Mouse (Mus musculus) CH12.LX (cell line): Measurements from ENCODE around the gene Trp63. TPM values are rescaled to one million over a fixed set of nuclear protein-coding genes. Genes with fewer than 3 reads are reported as not detected.

Experiments
- DNase-seq: peaks from one replicate; pipeline ENCODE4 v3.0.0-alpha.2; 2013; ENCODE audit errors: extremely low read depth
- H3K27ac ChIP-seq: 2 replicates; pipeline ENCODE4 v1.5.1; 2012; ENCODE audit warnings: low read depth, mild to moderate bottlenecking, control low read depth, moderate library complexity; ENCODE audit not compliant: insufficient read depth
- H3K27me3 ChIP-seq: replicated peaks from 2 replicates; pipeline ENCODE3; 2012; ENCODE audit warnings: inconsistent platforms
- H3K36me3 ChIP-seq, 2 experiments: replicated peaks in 1 of 2; 2 replicates each; pipeline versions ENCODE3 to v1.6.1; 2012; ENCODE audit warnings: inconsistent platforms in 1 of 2, low read length in 1 of 2, mild to moderate bottlenecking in 1 of 2, mixed read lengths in 1 of 2, moderate library complexity in 1 of 2; ENCODE audit not compliant: control insufficient read depth in 1 of 2, insufficient read depth in 1 of 2
- H3K4me1 ChIP-seq, 2 experiments: 2 replicates each; pipeline ENCODE4 v1.6.1; 2012; ENCODE audit warnings: inconsistent platforms in 1 of 2, moderate library complexity in 1 of 2; ENCODE audit not compliant: insufficient read depth in 2 of 2, control insufficient read depth in 1 of 2
- H3K4me2 ChIP-seq: 2 replicates; pipeline ENCODE4 v1.6.1; 2012; ENCODE audit warnings: low read depth, mild to moderate bottlenecking, control low read depth; ENCODE audit not compliant: poor library complexity, insufficient read depth, severe bottlenecking
- H3K4me3 ChIP-seq, 3 experiments: fragments of 150-350 bp in 1 of 3; sonication (generic) in 1 of 3; replicated peaks in 1 of 3; 2 replicates each; pipeline versions ENCODE3 to v1.5.1; 2011 to 2012; ENCODE audit warnings: low read depth in 2 of 3, low read length in 2 of 3, mild to moderate bottlenecking in 2 of 3, moderate library complexity in 2 of 3, control low read depth in 1 of 3, improper control_type of control experiment in 1 of 3, inconsistent platforms in 1 of 3, mixed read lengths in 1 of 3; ENCODE audit not compliant: poor library complexity in 1 of 3
- H3K79me2 ChIP-seq: replicated peaks from 2 replicates; pipeline ENCODE4 v1.6.1; 2012; ENCODE audit warnings: mild to moderate bottlenecking, moderate library complexity; ENCODE audit not compliant: control insufficient read depth, poor library complexity, insufficient read depth, severe bottlenecking; ENCODE audit errors: extremely low read depth
- H3K9ac ChIP-seq: 2 replicates; pipeline ENCODE4 v1.6.1; 2012; ENCODE audit warnings: low read depth, mild to moderate bottlenecking, control low read depth, moderate library complexity; ENCODE audit not compliant: insufficient read depth
- H3K9me3 ChIP-seq: replicated peaks from 2 replicates; pipeline ENCODE3; 2012; ENCODE audit warnings: low read length, inconsistent platforms, mixed read lengths
- BHLHE40 ChIP-seq: IDR thresholded peaks from 2 replicates; pipeline ENCODE4 v1.6.1; 2011; ENCODE audit warnings: mild to moderate bottlenecking, low read depth, low read length, improper control_type of control experiment
- E2F4 ChIP-seq: IDR thresholded peaks from 2 replicates; pipeline ENCODE4 v1.6.1; 2011; ENCODE audit warnings: low read depth, low read length, improper control_type of control experiment; ENCODE audit not compliant: insufficient replicate concordance
- ELF1 ChIP-seq: IDR thresholded peaks from 2 replicates; pipeline ENCODE4 v1.6.1; 2014; ENCODE audit warnings: low read depth, mild to moderate bottlenecking, inconsistent platforms, low read length, improper control_type of control experiment
- EP300 ChIP-seq: IDR thresholded peaks from 2 replicates; pipeline ENCODE4 v1.6.1; 2011; ENCODE audit warnings: low read length, improper control_type of control experiment
- ETS1 ChIP-seq: conservative IDR thresholded peaks from 2 replicates; pipeline ENCODE4 v1.6.1; 2012; ENCODE audit warnings: low read depth, mild to moderate bottlenecking, inconsistent platforms, low read length, improper control_type of control experiment, moderate library complexity
- HCFC1 ChIP-seq: IDR thresholded peaks from 2 replicates; pipeline ENCODE4 v1.6.1; 2012; ENCODE audit warnings: low read depth, mild to moderate bottlenecking, inconsistent platforms, low read length, improper control_type of control experiment
- IRF4 ChIP-seq: IDR thresholded peaks from 2 replicates; pipeline ENCODE4 v1.6.1; 2014; ENCODE audit warnings: low read depth, mild to moderate bottlenecking, inconsistent platforms, low read length, improper control_type of control experiment
- JUN ChIP-seq: IDR thresholded peaks from 2 replicates; pipeline ENCODE4 v1.6.1; 2011; ENCODE audit warnings: low read depth, mild to moderate bottlenecking, low read length, improper control_type of control experiment, moderate library complexity; ENCODE audit not compliant: insufficient read depth
- JUND ChIP-seq: conservative IDR thresholded peaks from 2 replicates; pipeline ENCODE4 v1.6.1; 2011; ENCODE audit warnings: low read depth, low read length, improper control_type of control experiment
- MAFK ChIP-seq: IDR thresholded peaks from 2 replicates; pipeline ENCODE4 v1.6.1; 2011; ENCODE audit warnings: low read length, improper control_type of control experiment; ENCODE audit not compliant: insufficient replicate concordance
- MAZ ChIP-seq: IDR thresholded peaks from 2 replicates; pipeline ENCODE4 v1.6.1; 2012; ENCODE audit warnings: low read depth, mild to moderate bottlenecking, inconsistent platforms, low read length, improper control_type of control experiment, moderate library complexity
- MXI1 ChIP-seq: IDR thresholded peaks from 2 replicates; pipeline ENCODE4 v1.6.1; 2011; ENCODE audit warnings: mild to moderate bottlenecking, low read depth, low read length, improper control_type of control experiment
- NELFE ChIP-seq: IDR thresholded peaks from 2 replicates; pipeline ENCODE4 v1.6.1; 2011; ENCODE audit warnings: low read depth, low read length, improper control_type of control experiment
- POLR2A ChIP-seq: IDR thresholded peaks from 2 replicates; pipeline ENCODE4 v1.6.1; 2011; ENCODE audit warnings: low read depth, mild to moderate bottlenecking, improper control_type of control experiment, low read length
- POLR2AphosphoS2 ChIP-seq: IDR thresholded peaks from 2 replicates; pipeline ENCODE4 v1.6.1; 2011; ENCODE audit warnings: low read depth, low read length, improper control_type of control experiment
- RAD21 ChIP-seq: IDR thresholded peaks from 2 replicates; pipeline ENCODE4 v1.6.1; 2011; ENCODE audit warnings: low read depth, mild to moderate bottlenecking, low read length, improper control_type of control experiment, moderate library complexity
- UBTF ChIP-seq: IDR thresholded peaks from 2 replicates; pipeline ENCODE4 v1.6.1; 2012; ENCODE audit warnings: low read depth, mild to moderate bottlenecking, inconsistent platforms, low read length, improper control_type of control experiment, moderate library complexity
- ZKSCAN1 ChIP-seq: IDR thresholded peaks from 2 replicates; pipeline ENCODE4 v1.6.1; 2012; ENCODE audit warnings: low read depth, inconsistent platforms, low read length, improper control_type of control experiment, borderline replicate concordance
- ZMIZ1 ChIP-seq: IDR thresholded peaks from 2 replicates; pipeline ENCODE4 v1.6.1; 2012; ENCODE audit warnings: low read depth, mild to moderate bottlenecking, inconsistent platforms, low read length, improper control_type of control experiment
- ZNF384 ChIP-seq: IDR thresholded peaks from 2 replicates; pipeline ENCODE4 v1.6.1; 2012; ENCODE audit warnings: low read depth, low read length, improper control_type of control experiment, inconsistent platforms
- dilution Hi-C: fragments of 300-500 bp; cut with MboI; formaldehyde crosslinking; loops from 2 replicates; pipeline ENCODE4 v1.14.3; 2020; ENCODE audit warnings: low sequenced_read_pairs; ENCODE audit not compliant: extremely low pct_unique_long_range_greater_than_20kb, extremely low pct_ligation_motif_present
- in situ Hi-C: fragments of 300-500 bp; cut with MboI; formaldehyde crosslinking; loops from 3 replicates; pipeline ENCODE4 v1.14.3; 2019; ENCODE audit warnings: low sequenced_read_pairs, low pct_ligation_motif_present, low pct_unique_long_range_greater_than_20kb, mixed read lengths
- polyA plus RNA-seq: library from polyadenylated mRNA; unstranded; fragments of >175 nt; gene quantifications from 2 replicates; pipeline ENCODE4 v1.2.1, GENCODE M21; 2012; ENCODE audit warnings: low read depth; ENCODE audit not compliant: insufficient read length
- total RNA-seq, 2 experiments: library from RNA; depleted of rRNA; stranded (reverse); fragments of 300-350 nt in 1 of 2; fragments of >200 nt in 1 of 2; gene quantifications; 2 replicates each; pipeline ENCODE4 v1.2.3; 2012 to 2014

Gene Trp63
- total and polyA plus RNA-seq, 3 experiments, result 10.5 to 28.0 (median 20.6) TPM

GRCm38 (mm10) chr16:25842996-25843395 lies 159.4 kb downstream of the Trp63 start:
- peak; percentile 60 for TF ChIP-seq IRF4
- TF ChIP-seq ZNF384, result no peak
- 0 out of 2 replicates have a peak, but pooled peaks have one; percentile 59 for TF ChIP-seq MAFK
- TF ChIP-seq E2F4, result no peak
- TF ChIP-seq EP300, result peak; percentile 51
- TF ChIP-seq, all 38 proteins: peak for 3
- no peak overlapping the region for H3K4me2 ChIP-seq
- H3K4me3 ChIP-seq, result no peak overlapping the region
- no peaks in the 10 kb centered on the region for H3K9me3 ChIP-seq
- dilution Hi-C loops (no loop called here), in situ Hi-C loops (no loop called here)
- H3K9ac ChIP-seq, result no peak overlapping the region
- H3K27me3 ChIP-seq, result no peaks in the 10 kb centered on the region
- DNase-seq, result peak; percentile 18
- H3K27ac ChIP-seq, result no peak overlapping the region
- peaks cover 0 to 32% of the 10 kb centered on the region in 2 experiments for H3K36me3 ChIP-seq
- H3K4me1 ChIP-seq, result peaks cover 12 to 83% of the 10 kb centered on the region in 2 experiments
- no peaks in the 10 kb centered on the region; the same call in 1 of the 2 replicates for H3K79me2 ChIP-seq

DNA sequence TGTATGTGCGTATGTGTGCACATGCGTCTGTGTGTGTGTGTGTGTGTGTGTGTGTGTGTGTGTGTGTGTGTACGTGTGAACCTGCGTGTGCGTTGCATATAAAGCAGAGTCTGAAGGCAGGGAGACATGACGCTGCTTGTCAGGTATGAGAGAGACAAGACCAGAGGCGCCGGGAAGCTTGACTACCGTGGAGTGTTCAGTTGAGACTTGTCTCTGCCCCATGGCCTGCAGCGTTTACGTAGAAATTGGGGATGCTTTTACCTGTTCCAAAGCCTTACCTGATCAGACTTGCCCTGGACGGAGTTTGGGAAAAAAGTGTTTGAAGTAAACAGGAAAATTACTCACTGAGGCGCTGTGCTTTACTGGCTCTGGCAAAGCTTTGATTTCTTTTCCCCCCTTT lies 160.1 kb downstream of the Trp63 start:
- dilution Hi-C loops, result no loop called here
- Histone ChIP-seq H3K4me2 (no peak overlapping the region), H3K9me3 (no peaks in the 10 kb centered on the region), H3K27ac (no peak overlapping the region), H3K79me2 (no peaks in the 10 kb centered on the region; the same call in 1 of the 2 replicates), H3K27me3 (no peaks in the 10 kb centered on the region), H3K4me1 (peaks cover 13 to 85% of the 10 kb centered on the region in 2 experiments), H3K36me3 (peaks cover 0 to 37% of the 10 kb centered on the region in 2 experiments), H3K4me3 (no peak overlapping the region), H3K9ac (no peak overlapping the region)
- TF ChIP-seq E2F4 (no peak), ZMIZ1 (no peak), ZKSCAN1 (no peak), JUN (no peak), POLR2A (no peak), NELFE (no peak), MAZ (no peak), HCFC1 (no peak), ELF1 (no peak), POLR2AphosphoS2 (no peak)
- DNase-seq, result no peak
- in situ Hi-C loops, result no loop called here

GRCm38 (mm10) chr16:25846611-25847010 lies 163.0 kb downstream of the Trp63 start:
- no peaks in the 10 kb centered on the region for H3K9me3 ChIP-seq
- no peaks in the 10 kb centered on the region for H3K79me2 ChIP-seq
- H3K4me2 ChIP-seq, result no peak overlapping the region
- H3K36me3 ChIP-seq, result peaks cover 7 to 59% of the 10 kb centered on the region in 2 experiments
- TF ChIP-seq UBTF (no peak), MAZ (0 out of 2 replicates have a peak, but pooled peaks have one; percentile 23), RAD21 (no peak), MXI1 (no peak), JUND (peak; percentile 47; the same call in 1 of the 2 replicates), MAFK (no peak), BHLHE40 (peak; percentile 32; the same call in 1 of the 2 replicates), ZNF384 (peak; percentile 68), EP300 (peak; percentile 41), IRF4 (0 out of 2 replicates have a peak, but pooled peaks have one; percentile 19), ETS1 (0 out of 2 replicates have a peak, but pooled peaks have one; percentile 26)
- TF ChIP-seq, all 38 proteins: peak for 7
- dilution Hi-C loops, result no loop called here
- Histone ChIP-seq H3K4me1 (peaks cover 15 to 78% of the 10 kb centered on the region in 2 experiments), H3K27ac (no peak overlapping the region), H3K4me3 (no peak overlapping the region), H3K27me3 (no peaks in the 10 kb centered on the region), H3K9ac (no peak overlapping the region)
- peak; percentile 65 for DNase-seq
- in situ Hi-C loops, result no loop called here
